Mouse (Mus musculus): ENCODE results near the gene Gtf3c2. TPM values are rescaled to one million over a fixed set of nuclear protein-coding genes. Genes with fewer than 3 reads are reported as not detected.

Gene Gtf3c2
- 70.3 and 74.9 TPM in 2 replicates for polyA plus RNA-seq (2014; fragmentation: Nextera tagmentation; extraction: Ambion mirVana)

GRCm38 (mm10) chr5:31179766-31180630, at the start of gene Gtf3c2, which contains the start of gene Gm29609:
Gene Gtf3c2 (minus strand): TSS chr5:31180144.
Gene Gm29609 (minus strand): TSS chr5:31179911.
- Histone ChIP-seq H3K4me2 (ENCODE audit: low read length) (peak within 1 kb of the TSS; percentile 92), H3K4me1 (replicated peaks; ENCODE audit: control insufficient read depth, insufficient read depth, low read length) (peaks cover 4% of the 10 kb centered on the region; the same call in 1 of the 2 replicates), H3K27ac (ENCODE audit: low read depth) (peak within 1 kb of the TSS; percentile 98), H3K4me3 (ENCODE audit: low read depth, low read length) (peak within 1 kb of the TSS; percentile 100), H3K9ac (ENCODE audit: low read length) (peak within 1 kb of the TSS; percentile 65), H3K27me3 (replicated peaks; ENCODE audit: control insufficient read depth, insufficient read depth, low read length) (no peaks in the 10 kb centered on the region), H3K36me3 (ENCODE audit: control insufficient read depth, insufficient read depth, low read length) (0 out of 2 replicates have a peak, but pooled peaks cover 3% of the 10 kb centered on the region), H3K9me3 (ENCODE audit: control insufficient read depth, low read length) (no peaks in the 10 kb centered on the region)
- DNase-seq (ENCODE audit: low spot score), result peak; percentile 97
- peak; percentile 97 for ATAC-seq (replicated peaks; ENCODE audit: low FRiP score, low TSS enrichment, low read depth)
- under 1% methylated on average over 59 of the region's 59 CpGs for WGBS

- ATAC-seq (replicated peaks; ENCODE audit: low FRiP score, low TSS enrichment, low read depth), result no peak
- WGBS, result 77% methylated on average over 1 of the region's 1 CpGs
- H3K27ac ChIP-seq (ENCODE audit: low read depth), result no peak overlapping the region
- H3K9ac ChIP-seq (ENCODE audit: low read length), result no peak overlapping the region
- no peaks in the 10 kb centered on the region for H3K9me3 ChIP-seq (ENCODE audit: control insufficient read depth, low read length)
- no peaks in the 10 kb centered on the region for H3K36me3 ChIP-seq (ENCODE audit: control insufficient read depth, insufficient read depth, low read length)
- DNase-seq (ENCODE audit: low spot score), result no peak
- no peaks in the 10 kb centered on the region for H3K4me1 ChIP-seq (replicated peaks; ENCODE audit: control insufficient read depth, insufficient read depth, low read length)
- H3K4me2 ChIP-seq (ENCODE audit: low read length), result no peak overlapping the region
- H3K27me3 ChIP-seq (replicated peaks; ENCODE audit: control insufficient read depth, insufficient read depth, low read length), result no peaks in the 10 kb centered on the region
- no peak overlapping the region for H3K4me3 ChIP-seq (ENCODE audit: low read depth, low read length)
These were observed 46.7 kb upstream of the Gtf3c2 start for GRCm38 (mm10) chr5:31226641-31227040.

- 97% methylated on average over 9 of the region's 9 CpGs for WGBS
- H3K27ac ChIP-seq (ENCODE audit: low read depth), result no peak overlapping the region
- H3K27me3 ChIP-seq (replicated peaks; ENCODE audit: control insufficient read depth, insufficient read depth, low read length), result no peaks in the 10 kb centered on the region
- ATAC-seq (replicated peaks; ENCODE audit: low FRiP score, low TSS enrichment, low read depth) (no peak), DNase-seq (ENCODE audit: low spot score) (no peak)
- no peaks in the 10 kb centered on the region for H3K36me3 ChIP-seq (ENCODE audit: control insufficient read depth, insufficient read depth, low read length)
- no peak overlapping the region for H3K9ac ChIP-seq (ENCODE audit: low read length)
- H3K4me2 ChIP-seq (ENCODE audit: low read length), result no peak overlapping the region
- no peak overlapping the region for H3K4me3 ChIP-seq (ENCODE audit: low read depth, low read length)
- H3K4me1 ChIP-seq (replicated peaks; ENCODE audit: control insufficient read depth, insufficient read depth, low read length), result peaks cover 6% of the 10 kb centered on the region; the same call in 1 of the 2 replicates
- no peaks in the 10 kb centered on the region for H3K9me3 ChIP-seq (ENCODE audit: control insufficient read depth, low read length)
These were observed 42.8 kb upstream of the Gtf3c2 start for GRCm38 (mm10) chr5:31222696-31223095.

GRCm38 (mm10) chr5:31221304-31221945, 41.5 kb upstream of the Gtf3c2 start:
- WGBS, result 15% methylated on average over 11 of the region's 11 CpGs
- H3K27ac ChIP-seq (ENCODE audit: low read depth), result peak overlapping the region; percentile 94
- H3K4me1 ChIP-seq (replicated peaks; ENCODE audit: control insufficient read depth, insufficient read depth, low read length), result peaks cover 6% of the 10 kb centered on the region; the same call in 1 of the 2 replicates
- DNase-seq (ENCODE audit: low spot score) (no peak), ATAC-seq (replicated peaks; ENCODE audit: low FRiP score, low TSS enrichment, low read depth) (0 out of 2 replicates have a peak, but pooled peaks have one; percentile 3)
- peak overlapping the region; percentile 93 for H3K9ac ChIP-seq (ENCODE audit: low read length)
- no peaks in the 10 kb centered on the region for H3K36me3 ChIP-seq (ENCODE audit: control insufficient read depth, insufficient read depth, low read length)
- no peaks in the 10 kb centered on the region for H3K27me3 ChIP-seq (replicated peaks; ENCODE audit: control insufficient read depth, insufficient read depth, low read length)
- H3K4me2 ChIP-seq (ENCODE audit: low read length), result peak overlapping the region; percentile 85
- peak overlapping the region; percentile 98 for H3K4me3 ChIP-seq (ENCODE audit: low read depth, low read length)
- H3K9me3 ChIP-seq (ENCODE audit: control insufficient read depth, low read length), result no peaks in the 10 kb centered on the region

GRCm38 (mm10) chr5:31220448-31221303, 40.7 kb upstream of the Gtf3c2 start, which contains the start of gene Ppm1g:
Gene Ppm1g (minus strand): TSS chr5:31220687.
- DNase-seq (ENCODE audit: low spot score) (peak; percentile 99), ATAC-seq (replicated peaks; ENCODE audit: low FRiP score, low TSS enrichment, low read depth) (peak; percentile 95)
- H3K27me3 ChIP-seq (replicated peaks; ENCODE audit: control insufficient read depth, insufficient read depth, low read length), result no peaks in the 10 kb centered on the region
- peak within 1 kb of the TSS; percentile 94 for H3K27ac ChIP-seq (ENCODE audit: low read depth)
- no peaks in the 10 kb centered on the region for H3K36me3 ChIP-seq (ENCODE audit: control insufficient read depth, insufficient read depth, low read length)
- H3K4me1 ChIP-seq (replicated peaks; ENCODE audit: control insufficient read depth, insufficient read depth, low read length), result peaks cover 6% of the 10 kb centered on the region; the same call in 1 of the 2 replicates
- peak within 1 kb of the TSS; percentile 85 for H3K4me2 ChIP-seq (ENCODE audit: low read length)
- WGBS, result under 1% methylated on average over 56 of the region's 70 CpGs
- H3K9me3 ChIP-seq (ENCODE audit: control insufficient read depth, low read length), result no peaks in the 10 kb centered on the region
- peak within 1 kb of the TSS; percentile 93 for H3K9ac ChIP-seq (ENCODE audit: low read length)
- H3K4me3 ChIP-seq (ENCODE audit: low read depth, low read length), result peak within 1 kb of the TSS; percentile 98

GRCm38 (mm10) chr5:31219911-31220447, 40.0 kb upstream of the Gtf3c2 start:
- Histone ChIP-seq H3K4me2 (ENCODE audit: low read length) (peak overlapping the region; percentile 85), H3K9ac (ENCODE audit: low read length) (peak overlapping the region; percentile 93), H3K4me1 (replicated peaks; ENCODE audit: control insufficient read depth, insufficient read depth, low read length) (peaks cover 6% of the 10 kb centered on the region; the same call in 1 of the 2 replicates), H3K9me3 (ENCODE audit: control insufficient read depth, low read length) (no peaks in the 10 kb centered on the region), H3K36me3 (ENCODE audit: control insufficient read depth, insufficient read depth, low read length) (no peaks in the 10 kb centered on the region), H3K27me3 (replicated peaks; ENCODE audit: control insufficient read depth, insufficient read depth, low read length) (no peaks in the 10 kb centered on the region), H3K4me3 (ENCODE audit: low read depth, low read length) (peak overlapping the region; percentile 98), H3K27ac (ENCODE audit: low read depth) (peak overlapping the region; percentile 94)
- under 1% methylated on average over 40 of the region's 40 CpGs for whole genome bisulfite sequencing
- DNase-seq (ENCODE audit: low spot score), result peak; percentile 86
- ATAC-seq (replicated peaks; ENCODE audit: low FRiP score, low TSS enrichment, low read depth), result peak; percentile 67

GRCm38 (mm10) chr5:31219474-31219873, 39.5 kb upstream of the Gtf3c2 start:
- WGBS, result 2% methylated on average over 11 of the region's 11 CpGs

More at GRCm38 (mm10) chr5:31219474-31219873, 39.5 kb upstream of the Gtf3c2 start:
- peak overlapping the region; percentile 85 for H3K4me2 ChIP-seq (ENCODE audit: low read length)
- no peak for DNase-seq (ENCODE audit: low spot score)
- H3K4me3 ChIP-seq (ENCODE audit: low read depth, low read length), result peak overlapping the region; percentile 98
- peaks cover 6% of the 10 kb centered on the region; the same call in 1 of the 2 replicates for H3K4me1 ChIP-seq (replicated peaks; ENCODE audit: control insufficient read depth, insufficient read depth, low read length)
- H3K36me3 ChIP-seq (ENCODE audit: control insufficient read depth, insufficient read depth, low read length), result no peaks in the 10 kb centered on the region
- peak overlapping the region; percentile 93 for H3K9ac ChIP-seq (ENCODE audit: low read length)
- no peaks in the 10 kb centered on the region for H3K27me3 ChIP-seq (replicated peaks; ENCODE audit: control insufficient read depth, insufficient read depth, low read length)
- H3K27ac ChIP-seq (ENCODE audit: low read depth), result no peak overlapping the region
- no peak for ATAC-seq (replicated peaks; ENCODE audit: low FRiP score, low TSS enrichment, low read depth)
- H3K9me3 ChIP-seq (ENCODE audit: control insufficient read depth, low read length), result no peaks in the 10 kb centered on the region

All from intestine, embryonic 14.5 days (tissue).